Mouse (Mus musculus) MEL (cell line): ENCODE measurements around the gene Arhgef5. TPM values are rescaled to one million over a fixed set of nuclear protein-coding genes. Genes with fewer than 3 reads are reported as not detected.

ENCODE experiments used
- DNase-seq: peaks from one replicate; pipeline ENCODE4 v3.0.0; 2011; ENCODE audit warnings: low read depth, low spot score
- H3K27ac ChIP-seq: 2 replicates; pipeline ENCODE4 v1.5.1; 2012; ENCODE audit warnings: low read depth, mild to moderate bottlenecking, control low read depth, low read length, moderate library complexity; ENCODE audit not compliant: control insufficient read depth
- H3K27me3 ChIP-seq, 2 experiments: fragments of 150-350 bp in 1 of 2; sonication (generic) in 1 of 2; 2 replicates each; pipeline ENCODE4 v1.6.1; 2012; ENCODE audit warnings: low read length in 2 of 2, mild to moderate bottlenecking in 2 of 2, improper control_type of control experiment in 1 of 2, moderate library complexity in 1 of 2; ENCODE audit not compliant: insufficient read depth in 2 of 2, control insufficient read depth in 1 of 2
- H3K36me3 ChIP-seq, 2 experiments: 2 replicates each; pipeline ENCODE4 v1.6.1; 2012 to 2014; ENCODE audit warnings: low read length in 2 of 2, improper control_type of control experiment in 1 of 2, inconsistent platforms in 1 of 2, mild to moderate bottlenecking in 1 of 2; ENCODE audit not compliant: insufficient read depth in 2 of 2, control insufficient read depth in 1 of 2
- H3K4me1 ChIP-seq, 2 experiments: fragments of 150-350 bp in 1 of 2; sonication (generic) in 1 of 2; 2 replicates each; pipeline ENCODE4 v1.6.1; 2012; ENCODE audit warnings: low read length in 2 of 2, improper control_type of control experiment in 1 of 2, mild to moderate bottlenecking in 1 of 2; ENCODE audit not compliant: insufficient read depth in 2 of 2, control insufficient read depth in 1 of 2
- H3K4me3 ChIP-seq, 2 experiments: fragments of 150-350 bp in 1 of 2; sonication (generic) in 1 of 2; 2 replicates each; pipeline ENCODE4 v1.5.1; 2012; ENCODE audit warnings: low read depth in 2 of 2, low read length in 2 of 2, mild to moderate bottlenecking in 2 of 2, moderate library complexity in 2 of 2, control low read depth in 1 of 2, improper control_type of control experiment in 1 of 2; ENCODE audit not compliant: control insufficient read depth in 1 of 2, insufficient read depth in 1 of 2
- H3K79me2 ChIP-seq: 2 replicates; pipeline ENCODE4 v1.6.1; 2012; ENCODE audit warnings: mild to moderate bottlenecking, low read length, moderate library complexity; ENCODE audit not compliant: control insufficient read depth, poor library complexity, insufficient read depth
- H3K9ac ChIP-seq: 2 replicates; pipeline ENCODE4 v1.6.1; 2012; ENCODE audit warnings: low read depth, mild to moderate bottlenecking, control low read depth, low read length, moderate library complexity; ENCODE audit not compliant: control insufficient read depth, poor library complexity, severe bottlenecking
- H3K9me3 ChIP-seq: fragments of 150-350 bp; sonication (generic); replicated peaks from 2 replicates; pipeline ENCODE4 v1.6.1; 2012; ENCODE audit warnings: mild to moderate bottlenecking, low read length, improper control_type of control experiment, moderate library complexity; ENCODE audit not compliant: insufficient read depth
- CHD2 ChIP-seq: IDR thresholded peaks from 2 replicates; pipeline ENCODE4 v1.6.1; 2011; ENCODE audit warnings: low read length, improper control_type of control experiment
- ELF1 ChIP-seq: IDR thresholded peaks from 2 replicates; pipeline ENCODE4 v1.6.1; 2014; ENCODE audit warnings: low read depth, mild to moderate bottlenecking, inconsistent platforms, low read length, improper control_type of control experiment, moderate library complexity
- EP300 ChIP-seq, 2 experiments: IDR thresholded peaks; 2 replicates each; pipeline ENCODE4 v1.6.1; 2011; ENCODE audit warnings: improper control_type of control experiment in 2 of 2, low read length in 2 of 2, low read depth in 1 of 2, mild to moderate bottlenecking in 1 of 2
- HCFC1 ChIP-seq: IDR thresholded peaks from 2 replicates; pipeline ENCODE4 v1.6.1; 2012; ENCODE audit warnings: low read depth, mild to moderate bottlenecking, inconsistent platforms, low read length, improper control_type of control experiment, moderate library complexity
- JUND ChIP-seq: IDR thresholded peaks from 2 replicates; pipeline ENCODE4 v1.6.1; 2011; ENCODE audit warnings: low read depth, mild to moderate bottlenecking, improper control_type of control experiment, low read length
- MAFK ChIP-seq: IDR thresholded peaks from 2 replicates; pipeline ENCODE4 v1.6.1; 2011; ENCODE audit warnings: low read depth, mild to moderate bottlenecking, low read length, improper control_type of control experiment, borderline replicate concordance
- MAX ChIP-seq: IDR thresholded peaks from 2 replicates; pipeline ENCODE4 v1.6.1; 2011; ENCODE audit warnings: low read length, improper control_type of control experiment
- MEF2A ChIP-seq: IDR thresholded peaks from 2 replicates; pipeline ENCODE4 v1.6.1; 2014; ENCODE audit warnings: low read depth, mild to moderate bottlenecking, inconsistent platforms, low read length, improper control_type of control experiment; ENCODE audit not compliant: poor library complexity, insufficient replicate concordance, severe bottlenecking; ENCODE audit errors: extremely low read depth
- MYB ChIP-seq: IDR thresholded peaks from 2 replicates; pipeline ENCODE4 v1.6.1; 2011; ENCODE audit warnings: mild to moderate bottlenecking, low read depth, low read length, improper control_type of control experiment
- MYC ChIP-seq: IDR thresholded peaks from 2 replicates; pipeline ENCODE4 v1.6.1; 2011; ENCODE audit warnings: low read depth, mild to moderate bottlenecking, low read length, improper control_type of control experiment, moderate library complexity
- POLR2A ChIP-seq, 2 experiments: IDR thresholded peaks; 2 replicates each; pipeline ENCODE4 v1.6.1; 2011 to 2012; ENCODE audit warnings: low read length in 2 of 2, mild to moderate bottlenecking in 2 of 2, control low read depth in 1 of 2, improper control_type of control experiment in 1 of 2, low read depth in 1 of 2, moderate library complexity in 1 of 2; ENCODE audit not compliant: control insufficient read depth in 1 of 2, insufficient read depth in 1 of 2, poor library complexity in 1 of 2
- POLR2AphosphoS2 ChIP-seq: IDR thresholded peaks from 2 replicates; pipeline ENCODE4 v1.6.1; 2011; ENCODE audit warnings: low read length, improper control_type of control experiment
- RCOR1 ChIP-seq: IDR thresholded peaks from 2 replicates; pipeline ENCODE4 v1.6.1; 2012; ENCODE audit warnings: low read depth, mild to moderate bottlenecking, inconsistent platforms, low read length, improper control_type of control experiment
- SMC3 ChIP-seq: IDR thresholded peaks from 2 replicates; pipeline ENCODE4 v1.6.1; 2011; ENCODE audit warnings: low read depth, low read length, improper control_type of control experiment
- TBP ChIP-seq: IDR thresholded peaks from 2 replicates; pipeline ENCODE4 v1.8.0; 2011; ENCODE audit warnings: low read depth, low read length, improper control_type of control experiment
- TCF12 ChIP-seq: IDR thresholded peaks from 2 replicates; pipeline ENCODE4 v1.6.1; 2014; ENCODE audit warnings: low read depth, mild to moderate bottlenecking, inconsistent platforms, low read length, improper control_type of control experiment, moderate library complexity
- USF1 ChIP-seq: IDR thresholded peaks from 2 replicates; pipeline ENCODE4 v1.6.1; 2014; ENCODE audit warnings: low read depth, mild to moderate bottlenecking, inconsistent platforms, low read length, improper control_type of control experiment, moderate library complexity
- USF2 ChIP-seq, 2 experiments: IDR thresholded peaks; 2 replicates each; pipeline ENCODE4 v1.6.1; 2011 to 2012; ENCODE audit warnings: improper control_type of control experiment in 2 of 2, low read length in 2 of 2, borderline replicate concordance in 1 of 2, inconsistent platforms in 1 of 2, low read depth in 1 of 2, mild to moderate bottlenecking in 1 of 2; ENCODE audit not compliant: insufficient read depth in 1 of 2
- ZKSCAN1 ChIP-seq: IDR thresholded peaks from 2 replicates; pipeline ENCODE4 v1.6.1; 2012; ENCODE audit warnings: low read depth, mild to moderate bottlenecking, inconsistent platforms, low read length, improper control_type of control experiment, moderate library complexity
- ZMIZ1 ChIP-seq: IDR thresholded peaks from 2 replicates; pipeline ENCODE4 v1.6.1; 2012; ENCODE audit warnings: low read depth, mild to moderate bottlenecking, inconsistent platforms, low read length, improper control_type of control experiment, moderate library complexity
- ZNF384 ChIP-seq: IDR thresholded peaks from 2 replicates; pipeline ENCODE4 v1.6.1; 2012; ENCODE audit warnings: low read depth, mild to moderate bottlenecking, inconsistent platforms, low read length, improper control_type of control experiment
- polyA plus RNA-seq, 2 experiments: library from polyadenylated mRNA; stranded (reverse) in 1 of 2; unstranded in 1 of 2; fragments of >175 nt in 1 of 2; fragments of >200 nt in 1 of 2; gene quantifications; 2 replicates each; pipeline versions ENCODE4 v1.2.1 to v1.2.4; 2012; ENCODE audit warnings: low replicate concordance in 2 of 2, low read depth in 1 of 2; ENCODE audit not compliant: insufficient read length in 2 of 2, insufficient read depth in 1 of 2, missing spikeins in 1 of 2
- total RNA-seq: library from RNA; depleted of rRNA; stranded (reverse); fragments of 300-350 nt; gene quantifications from 2 replicates; pipeline ENCODE4 v1.2.3, GENCODE M21; 2012

Gene Arhgef5
- total and polyA plus RNA-seq, 3 experiments = not detected

DNA sequence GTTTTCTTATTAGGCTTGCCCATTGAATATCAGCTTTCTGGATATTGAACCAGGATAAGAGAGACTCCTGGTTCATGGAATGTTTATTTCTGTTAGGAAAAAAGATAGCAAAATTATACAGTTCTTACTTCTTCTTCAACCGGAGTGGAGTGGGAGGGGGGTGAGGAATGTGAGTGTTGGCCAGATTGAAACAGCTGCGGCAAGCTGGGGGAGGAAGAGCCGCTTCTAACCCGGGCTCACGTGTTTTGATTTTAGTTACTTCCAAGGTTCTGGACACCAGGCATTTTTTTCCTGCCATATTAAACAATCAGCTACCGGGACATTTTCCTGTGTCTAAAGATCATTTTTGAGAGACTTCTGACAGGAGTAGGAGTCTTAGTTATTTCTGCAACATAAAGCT lies 44.7 kb downstream of the Arhgef5 start:
- TF ChIP-seq MYC = no peak
- no peak for TF ChIP-seq RCOR1
- no peak for TF ChIP-seq MEF2A
- no peak for TF ChIP-seq MAX
- TF ChIP-seq POLR2A (IDR thresholded peaks at IDR 0.05; ENCODE audit: control insufficient read depth in 1 of 2, insufficient read depth in 1 of 2, low read depth in 1 of 2, low read length in 2 of 2, poor library complexity in 1 of 2) = no peak
- no peak for TF ChIP-seq MYB
- no peak for TF ChIP-seq ZNF384
- no peak for DNase-seq

DNA sequence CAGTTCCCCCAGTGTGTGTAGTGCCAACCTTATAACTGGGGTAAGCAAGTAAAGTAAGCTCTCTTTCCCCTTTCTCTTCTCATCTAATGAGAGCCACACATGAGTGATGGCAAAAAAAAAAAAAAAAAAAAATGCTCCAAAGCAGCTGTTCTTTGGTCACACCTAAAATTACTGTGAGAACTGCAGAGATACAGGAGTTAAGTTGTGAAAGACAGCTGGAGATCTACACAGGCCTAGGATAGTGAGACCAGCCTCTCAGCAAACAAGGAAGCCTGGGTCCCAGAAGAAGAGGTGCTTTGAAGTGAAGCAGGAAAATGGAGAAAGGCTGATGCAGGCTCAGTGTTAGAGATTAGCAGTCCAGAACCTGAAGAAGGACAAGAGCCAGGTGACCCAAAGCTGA lies 47.2 kb downstream of the Arhgef5 start:
- TF ChIP-seq POLR2A (IDR thresholded peaks at IDR 0.05; ENCODE audit: control insufficient read depth in 1 of 2, insufficient read depth in 1 of 2, low read depth in 1 of 2, low read length in 2 of 2, poor library complexity in 1 of 2) (no peak), RCOR1 (no peak), EP300 (IDR thresholded peaks at IDR 0.05; ENCODE audit: low read depth in 1 of 2, low read length in 2 of 2) (no peak), MAFK (no peak), ZKSCAN1 (no peak), USF2 (IDR thresholded peaks at IDR 0.05; ENCODE audit: borderline replicate concordance in 1 of 2, insufficient read depth in 1 of 2, low read depth in 1 of 2, low read length in 2 of 2) (no peak), JUND (no peak), ZMIZ1 (no peak), TCF12 (no peak), ELF1 (no peak), POLR2AphosphoS2 (no peak), SMC3 (no peak), MYB (no peak), CHD2 (no peak), TBP (no peak), HCFC1 (no peak), USF1 (no peak), MYC (no peak)
- no peak overlapping the region for H3K27ac ChIP-seq
- no peaks in the 10 kb centered on the region for H3K79me2 ChIP-seq
- no peak overlapping the region for H3K9ac ChIP-seq
- no peak for DNase-seq
- no peak overlapping the region for H3K4me3 ChIP-seq
- no peaks in the 10 kb centered on the region; a peak in 1 of 4 replicates for H3K27me3 ChIP-seq
- H3K4me1 ChIP-seq = no peaks in the 10 kb centered on the region
- H3K36me3 ChIP-seq = no peaks in the 10 kb centered on the region
- H3K9me3 ChIP-seq = no peaks in the 10 kb centered on the region

More for the DNA sequence above, 44.7 kb downstream of the Arhgef5 start:
- Histone ChIP-seq H3K27me3 (no peaks in the 10 kb centered on the region; a peak in 1 of 4 replicates), H3K79me2 (no peaks in the 10 kb centered on the region), H3K9me3 (no peaks in the 10 kb centered on the region), H3K36me3 (no peaks in the 10 kb centered on the region), H3K27ac (no peak overlapping the region), H3K4me1 (no peaks in the 10 kb centered on the region), H3K9ac (no peak overlapping the region), H3K4me3 (no peak overlapping the region)
